Mouse (Mus musculus) heart, adult 2 months (tissue): Measurements from ENCODE around the gene Cd22.

ENCODE experiments used
- CTCF ChIP-seq: fragments of 200-600 bp; IDR thresholded peaks from 2 replicates; pipeline ENCODE4 v1.8.1; 2022; ENCODE audit warnings: antibody characterized with exemption, mild to moderate bottlenecking, moderate library complexity
- POLR2A ChIP-seq: fragments of 200-500 bp; IDR thresholded peaks from 2 replicates; pipeline ENCODE4 v1.6.1; 2011; ENCODE audit warnings: mild to moderate bottlenecking, low read depth, low read length, control low read depth; ENCODE audit not compliant: insufficient read depth

- TF ChIP-seq CTCF (no peak), POLR2A (no peak)
Observed at GRCm38 (mm10) chr7:30861464-30861863, 18.7 kb downstream of the Cd22 start, which contains the start of gene Ffar1.
